Mouse (Mus musculus) MEL (cell line): ENCODE results near the gene 4930519G04Rik. TPM values are rescaled to one million over a fixed set of nuclear protein-coding genes. Genes with fewer than 3 reads are reported as not detected.

Experiments used
- DNase-seq: peaks from one replicate; pipeline ENCODE4 v3.0.0; 2011; ENCODE audit warnings: low read depth, low spot score
- H3K27ac ChIP-seq: 2 replicates; pipeline ENCODE4 v1.5.1; 2012; ENCODE audit warnings: low read depth, mild to moderate bottlenecking, control low read depth, low read length, moderate library complexity; ENCODE audit not compliant: control insufficient read depth
- H3K27me3 ChIP-seq, 2 experiments: fragments of 150-350 bp in 1 of 2; sonication (generic) in 1 of 2; 2 replicates each; pipeline ENCODE4 v1.6.1; 2012; ENCODE audit warnings: low read length in 2 of 2, mild to moderate bottlenecking in 2 of 2, improper control_type of control experiment in 1 of 2, moderate library complexity in 1 of 2; ENCODE audit not compliant: insufficient read depth in 2 of 2, control insufficient read depth in 1 of 2
- H3K36me3 ChIP-seq, 2 experiments: 2 replicates each; pipeline ENCODE4 v1.6.1; 2012 to 2014; ENCODE audit warnings: low read length in 2 of 2, improper control_type of control experiment in 1 of 2, inconsistent platforms in 1 of 2, mild to moderate bottlenecking in 1 of 2; ENCODE audit not compliant: insufficient read depth in 2 of 2, control insufficient read depth in 1 of 2
- H3K4me1 ChIP-seq, 2 experiments: fragments of 150-350 bp in 1 of 2; sonication (generic) in 1 of 2; 2 replicates each; pipeline ENCODE4 v1.6.1; 2012; ENCODE audit warnings: low read length in 2 of 2, improper control_type of control experiment in 1 of 2, mild to moderate bottlenecking in 1 of 2; ENCODE audit not compliant: insufficient read depth in 2 of 2, control insufficient read depth in 1 of 2
- H3K4me3 ChIP-seq, 2 experiments: fragments of 150-350 bp in 1 of 2; sonication (generic) in 1 of 2; 2 replicates each; pipeline ENCODE4 v1.5.1; 2012; ENCODE audit warnings: low read depth in 2 of 2, low read length in 2 of 2, mild to moderate bottlenecking in 2 of 2, moderate library complexity in 2 of 2, control low read depth in 1 of 2, improper control_type of control experiment in 1 of 2; ENCODE audit not compliant: control insufficient read depth in 1 of 2, insufficient read depth in 1 of 2
- H3K79me2 ChIP-seq: 2 replicates; pipeline ENCODE4 v1.6.1; 2012; ENCODE audit warnings: mild to moderate bottlenecking, low read length, moderate library complexity; ENCODE audit not compliant: control insufficient read depth, poor library complexity, insufficient read depth
- H3K9ac ChIP-seq: 2 replicates; pipeline ENCODE4 v1.6.1; 2012; ENCODE audit warnings: low read depth, mild to moderate bottlenecking, control low read depth, low read length, moderate library complexity; ENCODE audit not compliant: control insufficient read depth, poor library complexity, severe bottlenecking
- H3K9me3 ChIP-seq: fragments of 150-350 bp; sonication (generic); replicated peaks from 2 replicates; pipeline ENCODE4 v1.6.1; 2012; ENCODE audit warnings: mild to moderate bottlenecking, low read length, improper control_type of control experiment, moderate library complexity; ENCODE audit not compliant: insufficient read depth
- CHD2 ChIP-seq: IDR thresholded peaks from 2 replicates; pipeline ENCODE4 v1.6.1; 2011; ENCODE audit warnings: low read length, improper control_type of control experiment
- MAFK ChIP-seq: IDR thresholded peaks from 2 replicates; pipeline ENCODE4 v1.6.1; 2011; ENCODE audit warnings: low read depth, mild to moderate bottlenecking, low read length, improper control_type of control experiment, borderline replicate concordance
- MEF2A ChIP-seq: IDR thresholded peaks from 2 replicates; pipeline ENCODE4 v1.6.1; 2014; ENCODE audit warnings: low read depth, mild to moderate bottlenecking, inconsistent platforms, low read length, improper control_type of control experiment; ENCODE audit not compliant: poor library complexity, insufficient replicate concordance, severe bottlenecking; ENCODE audit errors: extremely low read depth
- MXI1 ChIP-seq: IDR thresholded peaks from 2 replicates; pipeline ENCODE4 v1.6.1; 2011; ENCODE audit warnings: mild to moderate bottlenecking, low read depth, low read length, improper control_type of control experiment
- MYB ChIP-seq: IDR thresholded peaks from 2 replicates; pipeline ENCODE4 v1.6.1; 2011; ENCODE audit warnings: mild to moderate bottlenecking, low read depth, low read length, improper control_type of control experiment
- NRF1 ChIP-seq: IDR thresholded peaks from 2 replicates; pipeline ENCODE4 v1.6.1; 2014; ENCODE audit warnings: low read depth, mild to moderate bottlenecking, inconsistent platforms, low read length, improper control_type of control experiment, moderate library complexity; ENCODE audit not compliant: poor library complexity, insufficient read depth, severe bottlenecking
- RAD21 ChIP-seq: IDR thresholded peaks from 2 replicates; pipeline ENCODE4 v1.6.1; 2011; ENCODE audit warnings: mild to moderate bottlenecking, low read depth, low read length, improper control_type of control experiment
- SIN3A ChIP-seq: IDR thresholded peaks from 2 replicates; pipeline ENCODE4 v1.6.1; 2012; ENCODE audit warnings: low read length, improper control_type of control experiment, inconsistent platforms
- TAL1 ChIP-seq: IDR thresholded peaks from 2 replicates; pipeline ENCODE4 v1.6.1; 2012; ENCODE audit warnings: mild to moderate bottlenecking, inconsistent platforms, low read length, moderate library complexity, mixed read lengths
- ZKSCAN1 ChIP-seq: IDR thresholded peaks from 2 replicates; pipeline ENCODE4 v1.6.1; 2012; ENCODE audit warnings: low read depth, mild to moderate bottlenecking, inconsistent platforms, low read length, improper control_type of control experiment, moderate library complexity
- ZMIZ1 ChIP-seq: IDR thresholded peaks from 2 replicates; pipeline ENCODE4 v1.6.1; 2012; ENCODE audit warnings: low read depth, mild to moderate bottlenecking, inconsistent platforms, low read length, improper control_type of control experiment, moderate library complexity
- ZNF384 ChIP-seq: IDR thresholded peaks from 2 replicates; pipeline ENCODE4 v1.6.1; 2012; ENCODE audit warnings: low read depth, mild to moderate bottlenecking, inconsistent platforms, low read length, improper control_type of control experiment
- polyA plus RNA-seq, 2 experiments: library from polyadenylated mRNA; stranded (reverse) in 1 of 2; unstranded in 1 of 2; fragments of >175 nt in 1 of 2; fragments of >200 nt in 1 of 2; gene quantifications; 2 replicates each; pipeline versions ENCODE4 v1.2.1 to v1.2.4; 2012; ENCODE audit warnings: low replicate concordance in 2 of 2, low read depth in 1 of 2; ENCODE audit not compliant: insufficient read length in 2 of 2, insufficient read depth in 1 of 2, missing spikeins in 1 of 2
- total RNA-seq: library from RNA; depleted of rRNA; stranded (reverse); fragments of 300-350 nt; gene quantifications from 2 replicates; pipeline ENCODE4 v1.2.3, GENCODE M21; 2012

Gene 4930519G04Rik
- total and polyA plus RNA-seq, 3 experiments, result not detected

- TF ChIP-seq MXI1 (no peak), CHD2 (no peak), NRF1 (no peak), MYB (no peak), TAL1 (no peak), ZKSCAN1 (no peak), MAFK (no peak)
Observed at GRCm38 (mm10) chr5:114804958-114805357, 48.5 kb upstream of the 4930519G04Rik start (continued).

DNA sequence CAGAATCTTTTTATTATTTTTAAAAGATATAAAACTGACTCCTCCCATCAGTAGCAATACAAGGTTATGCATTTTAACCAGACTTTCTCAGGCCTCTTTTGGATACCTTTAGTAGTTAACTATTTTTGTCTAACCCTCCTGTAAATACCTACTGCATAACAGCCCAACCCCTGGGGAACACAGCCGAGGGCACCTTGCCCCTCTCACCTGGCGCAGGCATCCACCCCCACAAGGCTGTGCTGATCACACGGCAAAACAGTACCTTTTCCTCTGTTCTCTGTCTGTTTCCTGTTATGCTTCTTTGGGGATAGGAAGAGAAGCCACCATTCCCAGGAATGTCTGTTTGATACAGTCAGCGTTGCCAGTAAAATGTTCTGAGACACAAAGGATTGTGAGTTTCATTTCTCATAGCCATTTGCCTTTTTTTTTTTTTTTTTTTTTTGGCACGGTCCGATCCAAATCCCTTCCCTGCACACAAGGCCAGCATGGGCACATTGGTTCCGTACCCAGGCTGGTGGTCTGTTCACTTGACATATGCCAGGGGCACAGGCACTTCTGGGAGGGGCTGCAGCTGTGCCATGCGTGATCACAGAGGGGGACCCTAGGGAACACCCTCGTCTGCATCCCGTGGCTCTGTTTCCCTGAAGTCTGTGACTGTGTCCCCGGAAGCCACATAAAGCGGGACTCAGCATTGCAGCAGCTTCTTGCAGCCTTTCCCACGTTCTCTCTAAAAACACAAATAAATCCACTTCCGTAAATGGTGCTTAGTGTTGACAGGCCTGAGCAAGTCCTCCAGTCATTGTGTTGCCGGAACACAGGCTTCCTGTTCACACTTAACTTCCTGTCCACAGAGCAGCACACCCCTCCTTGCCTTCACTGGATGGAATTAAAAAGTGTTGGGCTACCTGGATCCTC lies 47.8 kb upstream of the 4930519G04Rik start:
- Histone ChIP-seq H3K4me1 (no peaks in the 10 kb centered on the region; a peak in 2 of 4 replicates), H3K9ac (no peak overlapping the region), H3K79me2 (no peaks in the 10 kb centered on the region), H3K36me3 (peaks cover 6 to 14% of the 10 kb centered on the region in 2 experiments), H3K4me3 (no peak overlapping the region), H3K27me3 (no peaks in the 10 kb centered on the region), H3K27ac (no peak overlapping the region), H3K9me3 (no peaks in the 10 kb centered on the region)
- DNase-seq, result no peak
- TF ChIP-seq ZNF384 (peak; percentile 55), ZMIZ1 (no peak)

DNA sequence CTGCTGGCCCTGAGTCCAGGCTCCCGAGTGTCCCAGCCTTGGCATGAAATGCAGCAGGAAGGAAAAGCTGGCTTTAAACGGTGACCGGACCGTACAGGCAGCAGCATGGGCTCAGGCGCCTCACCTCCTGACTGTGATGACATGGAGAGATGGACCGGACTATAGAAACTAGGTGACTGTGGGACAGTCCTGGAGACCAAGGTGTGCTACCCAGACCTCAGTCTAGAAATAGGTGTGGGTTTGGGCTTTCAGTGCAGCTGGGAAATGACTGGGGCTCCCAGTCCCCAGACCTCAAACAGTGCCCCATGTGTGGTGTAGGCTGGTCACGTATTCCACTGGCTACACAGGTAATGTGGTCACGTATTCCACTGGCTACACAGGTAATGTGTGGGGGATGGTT lies 46.8 kb upstream of the 4930519G04Rik start:
- no peak for TF ChIP-seq RAD21
- TF ChIP-seq MEF2A, result no peak
- no peak for TF ChIP-seq SIN3A
- Histone ChIP-seq H3K4me1 (no peaks in the 10 kb centered on the region), H3K79me2 (no peaks in the 10 kb centered on the region; the same call in 1 of the 2 replicates), H3K36me3 (peaks cover 0 to 10% of the 10 kb centered on the region in 2 experiments; a peak in 1 of 4 replicates), H3K27ac (no peak overlapping the region), H3K27me3 (no peaks in the 10 kb centered on the region), H3K9me3 (no peaks in the 10 kb centered on the region), H3K9ac (no peak overlapping the region), H3K4me3 (no peak overlapping the region)
- DNase-seq, result no peak
